Mouse (Mus musculus): ENCODE data around the gene Gm48551. TPM values are rescaled to one million over a fixed set of nuclear protein-coding genes. Genes with fewer than 3 reads are reported as not detected.
A peak's percentile ranks its signal among the peaks of the same experiment; 100 is the strongest.

Gm48551 gene
- total RNA-seq, 2 experiments from 2014 or later = 3.4 to 5.0 TPM

- intact Hi-C loops (cut with DNase I) = no loop called here
- DNase-seq (ENCODE audit: extremely low spot score in 1 of 2, low spot score in 2 of 2) = no peak
Measured at GRCm38 (mm10) chr10:81355533-81355932, 28.7 kb upstream of the Gm48551 start.

GRCm38 (mm10) chr10:81356352-81356990 is 27.8 kb upstream of the Gm48551 start:
- no peak for DNase-seq (ENCODE audit: extremely low spot score in 1 of 2, low spot score in 2 of 2)
- intact Hi-C loops (cut with DNase I) = no loop called here

- intact Hi-C loops (cut with DNase I) = no loop called here
- DNase-seq (ENCODE audit: extremely low spot score in 1 of 2, low spot score in 2 of 2) = peak; percentile 88 to 96
Measured at GRCm38 (mm10) chr10:81356991-81357844, 27.0 kb upstream of the Gm48551 start, which contains the start of gene Mfsd12. Gene Mfsd12 (plus strand): TSS chr10:81357491.

GRCm38 (mm10) chr10:81358209-81358608 is 26.1 kb upstream of the Gm48551 start:
- DNase-seq (ENCODE audit: extremely low spot score in 1 of 2, low spot score in 2 of 2) = no peak
- intact Hi-C loops (cut with DNase I) = no loop called here

GRCm38 (mm10) chr10:81358841-81359240 is 25.4 kb upstream of the Gm48551 start:
- intact Hi-C loops (cut with DNase I) = loop anchor here (1.0 kb wide), 1 partner anchor 12 kb away; no protein-coding TSS in a partner anchor
- no peak for DNase-seq (ENCODE audit: extremely low spot score in 1 of 2, low spot score in 2 of 2)

GRCm38 (mm10) chr10:81360721-81361120 is 23.5 kb upstream of the Gm48551 start:
- DNase-seq (ENCODE audit: extremely low spot score in 1 of 2, low spot score in 2 of 2) = no peak
- intact Hi-C loops (cut with DNase I) = no loop called here

- no peak for DNase-seq (ENCODE audit: extremely low spot score in 1 of 2, low spot score in 2 of 2)
- intact Hi-C loops (cut with DNase I) = no loop called here
Measured at GRCm38 (mm10) chr10:81362336-81362949, 21.8 kb upstream of the Gm48551 start.

GRCm38 (mm10) chr10:81363436-81364346 is 20.6 kb upstream of the Gm48551 start:
- intact Hi-C loops (cut with DNase I) = no loop called here
- DNase-seq (ENCODE audit: extremely low spot score in 1 of 2, low spot score in 2 of 2) = no peak

- no peak for DNase-seq (ENCODE audit: extremely low spot score in 1 of 2, low spot score in 2 of 2)
- intact Hi-C loops (cut with DNase I) = no loop called here
Measured at GRCm38 (mm10) chr10:81364666-81365065, 19.6 kb upstream of the Gm48551 start.

GRCm38 (mm10) chr10:81365073-81365472 is 19.2 kb upstream of the Gm48551 start:
- no peak for DNase-seq (ENCODE audit: extremely low spot score in 1 of 2, low spot score in 2 of 2)
- intact Hi-C loops (cut with DNase I) = no loop called here

GRCm38 (mm10) chr10:81365672-81366476 is 18.4 kb upstream of the Gm48551 start, which contains the start of gene 4930404N11Rik:
Gene 4930404N11Rik (minus strand): TSS chr10:81365816.
- intact Hi-C loops (cut with DNase I) = no loop called here
- no peak for DNase-seq (ENCODE audit: extremely low spot score in 1 of 2, low spot score in 2 of 2)

GRCm38 (mm10) chr10:81366477-81367206 is 17.6 kb upstream of the Gm48551 start:
- intact Hi-C loops (cut with DNase I) = no loop called here
- DNase-seq (ENCODE audit: extremely low spot score in 1 of 2, low spot score in 2 of 2) = no peak

GRCm38 (mm10) chr10:81367207-81367495 is 17.1 kb upstream of the Gm48551 start:
- intact Hi-C loops (cut with DNase I) = no loop called here
- DNase-seq (ENCODE audit: extremely low spot score in 1 of 2, low spot score in 2 of 2) = no peak

- intact Hi-C loops (cut with DNase I) = no loop called here
- no peak for DNase-seq (ENCODE audit: extremely low spot score in 1 of 2, low spot score in 2 of 2)
Measured at GRCm38 (mm10) chr10:81375322-81375721, 8.9 kb upstream of the Gm48551 start.

GRCm38 (mm10) chr10:81376561-81377361 is 7.5 kb upstream of the Gm48551 start:
- no peak for DNase-seq (ENCODE audit: extremely low spot score in 1 of 2, low spot score in 2 of 2)
- intact Hi-C loops (cut with DNase I) = no loop called here

GRCm38 (mm10) chr10:81377362-81377664 is 7.0 kb upstream of the Gm48551 start:
- no peak for DNase-seq (ENCODE audit: extremely low spot score in 1 of 2, low spot score in 2 of 2)
- intact Hi-C loops (cut with DNase I) = no loop called here
